Mouse (Mus musculus): ENCODE data around the gene Ptcd3.

GRCm38 (mm10) chr6:71911686-71912450 lies 3.3 kb upstream of the Ptcd3 start:
- TF ChIP-seq POLR2A (IDR thresholded peaks at IDR 0.05; ENCODE audit: insufficient read depth, low read depth, low read length) (no peak), CTCF (IDR thresholded peaks at IDR 0.05) (no peak), EP300 (IDR thresholded peaks at IDR 0.05; ENCODE audit: insufficient read depth, low read depth, low read length) (no peak)

Measured in heart, adult 2 months (tissue).